Mouse (Mus musculus) forebrain, embryonic 10.5 days (tissue): ENCODE results near the gene Slc30a3. TPM values are rescaled to one million over a fixed set of nuclear protein-coding genes. Genes with fewer than 3 reads are reported as not detected.

Source experiments
- polyA plus RNA-seq: library from polyadenylated mRNA; unstranded; fragments of >200 nt; fragmentation: Nextera tagmentation; extraction: Ambion mirVana; gene quantifications from 2 replicates; pipeline ENCODE4 v1.2.1, GENCODE M21; 2016

Slc30a3 gene
- polyA plus RNA-seq, 1 experiment from 2014 or later, result 0.32 TPM

Other genes starting within 250 kb of the Slc30a3 start
- 62.3 and 63.2 TPM in 2 replicates for gene Tmem214, start 240.2 kb downstream of the Slc30a3 start, polyA plus RNA-seq
- gene Agbl5, start 219.5 kb downstream of the Slc30a3 start, polyA plus RNA-seq, result 19.9 and 20.1 TPM in 2 replicates
- gene Ost4, start 200.4 kb downstream of the Slc30a3 start, polyA plus RNA-seq, result 392 and 397 TPM in 2 replicates
- gene Emilin1, start 194.8 kb downstream of the Slc30a3 start, polyA plus RNA-seq, result 78.2 and 78.3 TPM in 2 replicates
- gene Khk, start 186.8 kb downstream of the Slc30a3 start, polyA plus RNA-seq, result 7.8 and 8.9 TPM in 2 replicates
- 4.8 and 5.0 TPM in 2 replicates for gene Cgref1, start 162.6 kb downstream of the Slc30a3 start, polyA plus RNA-seq
- 141 and 142 TPM in 2 replicates for gene Preb, start 147.9 kb downstream of the Slc30a3 start, polyA plus RNA-seq
- gene Tcf23, start 139.6 kb downstream of the Slc30a3 start, polyA plus RNA-seq, result not detected in 2 replicates
- gene Atraid, start 59.9 kb downstream of the Slc30a3 start, polyA plus RNA-seq, result 71.5 and 74.8 TPM in 2 replicates
- 10.7 and 12.7 TPM in 2 replicates for gene Slc5a6, start 59.3 kb downstream of the Slc30a3 start, polyA plus RNA-seq
- 76.4 and 79.3 TPM in 2 replicates for gene Cad, start 53.5 kb downstream of the Slc30a3 start, polyA plus RNA-seq
- not detected in 2 replicates for gene Dnajc5g, start 2.0 kb downstream of the Slc30a3 start, polyA plus RNA-seq
- 0.11 TPM in 1 of 2 replicates, not detected in the other for gene Trim54, start 8.5 kb upstream of the Slc30a3 start, polyA plus RNA-seq
- not detected in 2 replicates for gene Ucn, start 30.6 kb upstream of the Slc30a3 start, polyA plus RNA-seq
- 60.4 and 63.8 TPM in 2 replicates for gene Mpv17, start 46.0 kb upstream of the Slc30a3 start, polyA plus RNA-seq
- 1.4 and 1.6 TPM in 2 replicates for gene Gm29609, start 71.7 kb upstream of the Slc30a3 start, polyA plus RNA-seq
- gene Gtf3c2, start 71.9 kb upstream of the Slc30a3 start, polyA plus RNA-seq, result 132 and 136 TPM in 2 replicates
- gene Snx17, start 85.0 kb upstream of the Slc30a3 start, polyA plus RNA-seq, result 132 and 133 TPM in 2 replicates
- gene Eif2b4, start 85.2 kb upstream of the Slc30a3 start, polyA plus RNA-seq, result 85.4 and 91.7 TPM in 2 replicates
- gene Zfp513, start 94.1 kb upstream of the Slc30a3 start, polyA plus RNA-seq, result 8.5 and 9.0 TPM in 2 replicates
- gene Ppm1g, start 112.5 kb upstream of the Slc30a3 start, polyA plus RNA-seq, result 218 TPM in 2 replicates
- 136 and 143 TPM in 2 replicates for gene Nrbp1, start 132.6 kb upstream of the Slc30a3 start, polyA plus RNA-seq
- gene Gm9970, start 133.0 kb upstream of the Slc30a3 start, polyA plus RNA-seq, result 0.29 and 0.31 TPM in 2 replicates
- 5.9 and 8.6 TPM in 2 replicates for gene Krtcap3, start 143.5 kb upstream of the Slc30a3 start, polyA plus RNA-seq
- gene Ift172, start 182.9 kb upstream of the Slc30a3 start, polyA plus RNA-seq, result 37.1 and 37.2 TPM in 2 replicates
- 46.6 and 48.7 TPM in 2 replicates for gene Fndc4, start 187.8 kb upstream of the Slc30a3 start, polyA plus RNA-seq
- gene Gckr, start 189.2 kb upstream of the Slc30a3 start, polyA plus RNA-seq, result 0.30 and 0.37 TPM in 2 replicates